Mouse (Mus musculus): Measurements from ENCODE around the gene Xylt1.

Xylt1 gene

DNA sequence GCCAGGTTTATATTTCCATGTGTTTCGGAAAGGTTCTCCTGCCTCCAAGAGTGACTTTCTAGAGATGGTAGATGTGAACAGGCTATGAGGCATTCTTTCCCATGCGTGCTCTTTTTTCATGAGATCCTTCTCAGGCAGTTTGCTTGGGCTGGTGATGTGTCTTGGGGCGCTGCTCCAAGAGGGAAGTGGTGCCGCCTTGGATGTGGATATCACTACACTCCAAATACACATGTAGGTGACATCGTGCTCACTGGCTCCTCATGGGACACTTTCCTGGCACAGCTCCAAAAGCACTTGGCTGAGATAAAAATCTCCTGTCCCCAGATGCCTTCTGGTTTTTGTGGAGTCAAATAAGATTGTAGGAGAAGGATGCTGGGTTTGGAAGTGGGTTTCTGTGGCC, 31.6 kb downstream of the Xylt1 start:
- no peak for DNase-seq (ENCODE audit: low read depth, low spot score)
- no peaks in the 10 kb centered on the region for H3K27me3 ChIP-seq (ENCODE audit: control insufficient read depth, insufficient read depth, low read length, poor library complexity, severe bottlenecking)
- 0 out of 2 replicates have a peak, but pooled peaks cover 2% of the 10 kb centered on the region for H3K36me3 ChIP-seq (ENCODE audit: control insufficient read depth, insufficient read depth, low read length, poor library complexity, severe bottlenecking)

DNA sequence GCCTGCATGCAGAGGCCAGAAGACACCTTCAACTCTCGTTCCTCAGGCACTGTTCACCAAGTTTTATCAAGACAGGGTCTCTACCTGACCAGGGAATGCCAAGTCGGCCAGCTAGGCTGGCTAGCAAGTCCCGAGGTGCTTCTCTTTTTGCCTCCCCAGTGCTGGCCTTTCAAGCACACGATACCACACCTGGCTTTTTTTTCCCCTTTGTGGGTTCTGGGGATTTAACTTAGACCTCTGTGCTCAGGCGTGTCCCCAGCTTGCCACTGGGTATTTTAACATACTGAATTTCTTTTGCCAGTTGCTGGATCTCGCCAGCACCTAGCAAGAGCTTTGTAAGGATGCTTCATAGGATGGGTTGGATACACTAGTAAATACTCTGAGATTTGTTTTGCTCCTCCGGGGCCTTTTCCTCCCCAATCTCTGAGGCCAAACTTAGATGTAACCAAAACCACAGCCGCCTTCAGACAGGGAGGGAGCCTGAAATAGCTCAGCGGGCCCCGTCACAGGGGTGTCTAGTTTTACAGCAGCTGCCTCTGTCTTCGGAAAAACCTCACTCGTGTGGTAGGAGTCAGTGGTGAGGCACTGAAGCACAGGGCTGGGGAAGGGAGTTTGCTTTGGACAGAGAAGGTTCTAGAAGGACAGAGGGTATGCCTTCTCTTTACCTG, 33.7 kb downstream of the Xylt1 start:
- peak; percentile 72 for DNase-seq (ENCODE audit: low read depth, low spot score)
- Histone ChIP-seq H3K27me3 (ENCODE audit: control insufficient read depth, insufficient read depth, low read length, poor library complexity, severe bottlenecking) (no peaks in the 10 kb centered on the region), H3K36me3 (ENCODE audit: control insufficient read depth, insufficient read depth, low read length, poor library complexity, severe bottlenecking) (no peaks in the 10 kb centered on the region)

GRCm38 (mm10) chr7:117415009-117415363, 34.2 kb downstream of the Xylt1 start:
- peak; percentile 26 for DNase-seq (ENCODE audit: low read depth, low spot score)
- no peaks in the 10 kb centered on the region for H3K36me3 ChIP-seq (ENCODE audit: control insufficient read depth, insufficient read depth, low read length, poor library complexity, severe bottlenecking)

DNA sequence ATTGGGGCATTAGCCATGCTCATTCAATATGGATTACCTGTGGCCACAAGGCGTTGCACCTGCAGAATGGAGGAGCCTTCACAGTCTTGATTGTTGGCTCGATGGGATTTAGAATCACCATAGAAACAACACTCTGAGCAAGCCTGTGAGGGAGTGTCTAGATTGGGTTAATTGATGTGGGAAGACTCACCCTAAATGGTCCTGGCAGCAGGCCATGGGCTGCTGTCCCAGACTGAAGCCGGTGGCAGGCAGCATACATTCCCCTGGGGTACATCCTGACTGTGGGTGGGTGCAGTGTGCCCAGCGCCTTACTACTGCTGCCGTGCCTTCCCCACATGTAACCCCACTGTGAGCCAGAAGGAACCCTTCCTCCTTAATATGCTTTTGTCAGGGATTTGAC, 38.3 kb downstream of the Xylt1 start:
- Histone ChIP-seq H3K27me3 (ENCODE audit: control insufficient read depth, insufficient read depth, low read length, poor library complexity, severe bottlenecking) (no peaks in the 10 kb centered on the region), H3K36me3 (ENCODE audit: control insufficient read depth, insufficient read depth, low read length, poor library complexity, severe bottlenecking) (no peaks in the 10 kb centered on the region)
- no peak for DNase-seq (ENCODE audit: low read depth, low spot score)

More at GRCm38 (mm10) chr7:117415009-117415363, 34.2 kb downstream of the Xylt1 start:
- H3K27me3 ChIP-seq (ENCODE audit: control insufficient read depth, insufficient read depth, low read length, poor library complexity, severe bottlenecking), result no peaks in the 10 kb centered on the region

- no peak for DNase-seq (ENCODE audit: low read depth, low spot score)
- Histone ChIP-seq H3K36me3 (ENCODE audit: control insufficient read depth, insufficient read depth, low read length, poor library complexity, severe bottlenecking) (no peaks in the 10 kb centered on the region), H3K27me3 (ENCODE audit: control insufficient read depth, insufficient read depth, low read length, poor library complexity, severe bottlenecking) (no peaks in the 10 kb centered on the region)
Observed at GRCm38 (mm10) chr7:117419846-117420245, 39.1 kb downstream of the Xylt1 start.

DNA sequence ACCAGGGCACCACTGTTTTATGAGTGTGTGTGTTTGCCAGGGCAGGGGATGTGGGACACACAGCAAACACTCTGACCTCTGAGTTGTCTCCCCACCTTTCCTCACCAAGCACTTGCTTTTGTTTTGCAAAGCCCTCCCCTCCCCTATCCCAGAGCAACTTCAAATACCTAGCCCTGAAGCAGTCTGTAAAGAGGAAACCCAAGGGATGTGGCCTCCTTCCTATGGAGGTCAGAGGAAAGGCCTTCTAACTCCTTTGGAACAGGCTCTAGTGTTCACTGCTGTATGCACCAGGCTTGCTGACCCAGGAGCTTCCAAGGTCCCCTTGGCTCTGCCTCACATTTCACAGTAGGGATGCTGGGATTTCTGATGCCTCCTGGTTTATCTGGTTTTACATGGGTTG, 39.5 kb downstream of the Xylt1 start:
- DNase-seq (ENCODE audit: low read depth, low spot score), result no peak
- Histone ChIP-seq H3K36me3 (ENCODE audit: control insufficient read depth, insufficient read depth, low read length, poor library complexity, severe bottlenecking) (no peaks in the 10 kb centered on the region), H3K27me3 (ENCODE audit: control insufficient read depth, insufficient read depth, low read length, poor library complexity, severe bottlenecking) (no peaks in the 10 kb centered on the region)

- DNase-seq (ENCODE audit: low read depth, low spot score), result no peak
- no peaks in the 10 kb centered on the region for H3K27me3 ChIP-seq (ENCODE audit: control insufficient read depth, insufficient read depth, low read length, poor library complexity, severe bottlenecking)
- no peaks in the 10 kb centered on the region for H3K36me3 ChIP-seq (ENCODE audit: control insufficient read depth, insufficient read depth, low read length, poor library complexity, severe bottlenecking)
Observed at GRCm38 (mm10) chr7:117420836-117421566, 40.2 kb downstream of the Xylt1 start.

DNA sequence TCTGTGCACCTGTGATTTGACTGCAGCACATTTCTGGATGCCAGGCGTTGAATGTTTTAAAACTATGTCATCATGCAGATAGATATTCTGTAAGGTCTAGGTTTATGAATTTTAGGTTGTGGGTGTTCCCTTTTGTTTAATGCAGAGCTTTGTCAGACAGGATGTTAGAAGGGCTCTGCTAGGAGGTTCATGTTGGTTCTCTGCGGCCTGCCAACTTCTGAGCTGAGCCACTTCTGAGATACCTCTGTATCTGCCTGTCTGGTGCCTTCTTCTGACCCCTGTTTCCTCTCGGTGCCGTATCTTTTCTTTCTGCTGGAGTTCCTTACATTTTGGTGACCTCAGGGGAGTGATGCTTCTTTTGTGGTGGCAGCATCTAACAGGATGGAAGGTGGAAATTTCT, 44.1 kb downstream of the Xylt1 start:
- no peaks in the 10 kb centered on the region for H3K36me3 ChIP-seq (ENCODE audit: control insufficient read depth, insufficient read depth, low read length, poor library complexity, severe bottlenecking)
- DNase-seq (ENCODE audit: low read depth, low spot score), result no peak
- no peaks in the 10 kb centered on the region for H3K27me3 ChIP-seq (ENCODE audit: control insufficient read depth, insufficient read depth, low read length, poor library complexity, severe bottlenecking)

DNA sequence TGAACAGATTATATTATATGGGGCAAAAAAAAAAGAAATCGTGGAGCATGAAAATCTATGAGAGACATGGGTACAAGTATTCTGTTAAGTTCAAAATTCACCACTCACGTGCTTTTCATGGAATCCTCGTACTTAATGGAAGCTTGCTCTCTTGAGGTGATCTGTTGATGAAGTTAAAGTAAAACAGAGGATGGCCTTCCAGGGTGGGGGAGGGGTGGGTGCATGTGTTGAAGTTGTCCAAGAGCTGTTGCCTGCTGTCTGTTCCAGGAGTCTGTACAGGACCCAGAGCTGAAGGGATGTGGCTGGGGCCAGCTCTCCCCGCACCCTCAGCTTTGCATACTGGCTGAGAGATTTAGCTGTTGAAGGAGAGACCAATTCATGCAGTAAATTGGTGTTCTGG, 45.6 kb downstream of the Xylt1 start:
- no peak for DNase-seq (ENCODE audit: low read depth, low spot score)
- H3K27me3 ChIP-seq (ENCODE audit: control insufficient read depth, insufficient read depth, low read length, poor library complexity, severe bottlenecking), result no peaks in the 10 kb centered on the region
- no peaks in the 10 kb centered on the region for H3K36me3 ChIP-seq (ENCODE audit: control insufficient read depth, insufficient read depth, low read length, poor library complexity, severe bottlenecking)

DNA sequence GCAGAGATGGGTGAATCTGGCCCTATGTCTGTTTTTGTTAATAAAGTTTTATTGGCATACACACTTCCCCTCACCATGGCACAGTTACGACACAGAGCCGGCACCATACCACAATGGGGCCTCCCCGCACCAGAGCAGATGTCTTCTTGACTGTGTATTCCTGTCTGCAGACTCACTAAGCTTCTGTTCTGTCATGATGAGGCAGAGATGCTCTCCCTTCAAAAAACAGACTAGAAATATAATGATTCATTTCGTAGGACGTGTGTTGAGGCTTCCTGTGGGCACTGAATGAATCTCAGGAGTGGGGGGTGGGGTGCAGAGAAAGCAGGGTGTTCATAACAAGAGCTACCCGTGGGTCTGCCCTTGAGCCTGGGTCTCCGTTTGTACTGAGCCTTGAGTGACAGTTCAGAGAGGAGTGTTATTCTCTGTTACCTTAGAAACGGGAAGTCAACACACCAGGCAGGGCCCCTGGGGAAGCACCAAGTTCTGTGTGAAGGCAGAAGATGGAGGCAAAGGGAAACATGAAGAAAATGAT, 48.0 kb downstream of the Xylt1 start:
- Histone ChIP-seq H3K27me3 (ENCODE audit: control insufficient read depth, insufficient read depth, low read length, poor library complexity, severe bottlenecking) (no peaks in the 10 kb centered on the region), H3K36me3 (ENCODE audit: control insufficient read depth, insufficient read depth, low read length, poor library complexity, severe bottlenecking) (no peaks in the 10 kb centered on the region)
- DNase-seq (ENCODE audit: low read depth, low spot score), result peak; percentile 95

DNA sequence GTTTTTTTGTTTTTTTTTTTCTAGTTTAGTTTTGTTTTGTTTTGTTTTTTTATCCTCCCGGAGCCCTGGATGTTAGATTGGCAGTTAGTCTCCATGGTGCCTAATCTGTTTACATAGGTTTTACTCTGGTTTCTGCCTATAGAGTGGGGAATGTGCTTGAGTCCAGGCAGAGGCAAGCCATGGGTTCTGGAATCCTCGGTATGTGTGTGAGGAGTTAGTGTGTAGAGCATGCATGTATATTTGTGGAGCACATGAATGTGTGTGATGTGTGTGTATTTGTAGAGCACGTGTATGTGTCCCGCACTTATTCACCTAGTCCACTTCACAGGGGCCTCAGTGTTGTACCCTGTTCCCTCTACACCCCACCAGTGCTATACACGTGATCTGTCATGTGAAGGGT, 48.7 kb downstream of the Xylt1 start:
- DNase-seq (ENCODE audit: low read depth, low spot score), result no peak
- H3K27me3 ChIP-seq (ENCODE audit: control insufficient read depth, insufficient read depth, low read length, poor library complexity, severe bottlenecking), result no peaks in the 10 kb centered on the region
- no peaks in the 10 kb centered on the region for H3K36me3 ChIP-seq (ENCODE audit: control insufficient read depth, insufficient read depth, low read length, poor library complexity, severe bottlenecking)

DNA sequence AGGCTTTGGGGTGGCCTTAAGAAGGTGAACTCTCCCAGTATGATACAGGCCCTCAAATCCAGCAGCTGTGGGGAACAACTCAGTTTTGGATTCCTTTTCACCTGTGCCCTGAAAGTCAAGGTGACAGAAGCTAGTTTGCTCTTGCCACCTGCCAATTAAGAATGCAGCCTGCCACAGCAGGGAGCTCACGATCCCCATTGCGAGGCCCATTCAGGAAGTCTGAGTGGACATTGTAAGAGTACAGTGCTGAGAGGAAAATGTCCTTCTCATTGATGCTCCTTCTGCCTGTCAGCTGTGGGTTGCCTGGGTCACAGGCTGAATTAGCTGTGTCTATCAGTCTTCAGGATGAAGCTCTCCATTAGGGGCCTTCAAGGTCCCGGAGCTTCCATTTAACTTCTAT, 49.1 kb downstream of the Xylt1 start:
- no peak for DNase-seq (ENCODE audit: low read depth, low spot score)
- H3K36me3 ChIP-seq (ENCODE audit: control insufficient read depth, insufficient read depth, low read length, poor library complexity, severe bottlenecking), result no peaks in the 10 kb centered on the region
- no peaks in the 10 kb centered on the region for H3K27me3 ChIP-seq (ENCODE audit: control insufficient read depth, insufficient read depth, low read length, poor library complexity, severe bottlenecking)

- Histone ChIP-seq H3K36me3 (ENCODE audit: control insufficient read depth, insufficient read depth, low read length, poor library complexity, severe bottlenecking) (no peaks in the 10 kb centered on the region), H3K27me3 (ENCODE audit: control insufficient read depth, insufficient read depth, low read length, poor library complexity, severe bottlenecking) (no peaks in the 10 kb centered on the region)
- no peak for DNase-seq (ENCODE audit: low read depth, low spot score)
Observed at GRCm38 (mm10) chr7:117430361-117430935, 49.7 kb downstream of the Xylt1 start.

- H3K36me3 ChIP-seq (ENCODE audit: control insufficient read depth, insufficient read depth, low read length, poor library complexity, severe bottlenecking), result no peaks in the 10 kb centered on the region
- H3K27me3 ChIP-seq (ENCODE audit: control insufficient read depth, insufficient read depth, low read length, poor library complexity, severe bottlenecking), result no peaks in the 10 kb centered on the region
- DNase-seq (ENCODE audit: low read depth, low spot score), result peak; percentile 37
Observed at GRCm38 (mm10) chr7:117433641-117434040, 52.9 kb downstream of the Xylt1 start.

GRCm38 (mm10) chr7:117435091-117435490, 54.3 kb downstream of the Xylt1 start:
- DNase-seq (ENCODE audit: low read depth, low spot score), result no peak
- H3K36me3 ChIP-seq (ENCODE audit: control insufficient read depth, insufficient read depth, low read length, poor library complexity, severe bottlenecking), result no peaks in the 10 kb centered on the region
- no peaks in the 10 kb centered on the region for H3K27me3 ChIP-seq (ENCODE audit: control insufficient read depth, insufficient read depth, low read length, poor library complexity, severe bottlenecking)

All from splenic B cell, adult 2 months (primary cell).